Mouse (Mus musculus) bone marrow, adult 2 months (tissue): Measurements from ENCODE around the gene Fam19a5.

Experiments
- CTCF ChIP-seq: fragments of 200-500 bp; IDR thresholded peaks from 2 replicates; pipeline ENCODE4 v1.5.1; 2011; ENCODE audit warnings: low read length, control low read depth; ENCODE audit not compliant: control insufficient read depth, insufficient read depth
- POLR2A ChIP-seq: fragments of 200-500 bp; IDR thresholded peaks from 2 replicates; pipeline ENCODE4 v1.6.1; 2011; ENCODE audit warnings: low read depth, mild to moderate bottlenecking, control low read depth, low read length, borderline replicate concordance; ENCODE audit not compliant: control insufficient read depth

DNA sequence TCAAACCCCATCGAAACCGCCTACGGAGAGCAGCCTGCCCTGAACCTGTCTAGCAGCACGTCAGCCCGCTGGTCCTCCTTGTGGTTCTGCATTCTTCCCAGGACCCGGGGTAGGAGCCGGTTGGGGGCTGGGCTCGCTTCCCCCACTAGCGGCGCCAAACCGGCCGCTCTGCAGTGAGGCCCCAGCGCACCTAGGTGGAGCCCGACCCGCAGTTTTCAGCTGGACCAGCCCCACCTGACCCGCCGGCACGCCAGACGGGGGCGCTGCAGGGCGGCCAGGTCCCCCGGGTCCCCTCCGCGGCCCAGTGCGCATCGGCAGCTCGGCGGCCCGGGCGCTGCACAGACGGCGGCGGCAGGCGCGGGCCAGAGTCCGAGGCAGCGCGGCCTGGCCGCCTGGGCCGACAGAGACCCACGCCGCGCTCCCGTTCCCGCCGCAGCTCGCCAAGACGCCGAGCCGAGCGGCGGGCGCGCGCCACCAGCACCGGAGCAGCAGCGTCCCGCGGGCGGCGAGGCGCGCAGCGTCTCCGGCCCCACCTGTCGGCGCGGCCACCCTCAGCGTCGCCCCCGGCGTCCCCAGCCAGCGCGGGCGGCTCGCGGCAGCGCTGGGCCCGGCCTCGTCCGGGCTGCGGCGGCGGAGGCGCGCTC, 80.0 kb downstream of the Fam19a5 start:
- TF ChIP-seq CTCF = no peak
- TF ChIP-seq POLR2A = no peak
